Mouse (Mus musculus): Measurements from ENCODE around the gene Kctd19.

DNA sequence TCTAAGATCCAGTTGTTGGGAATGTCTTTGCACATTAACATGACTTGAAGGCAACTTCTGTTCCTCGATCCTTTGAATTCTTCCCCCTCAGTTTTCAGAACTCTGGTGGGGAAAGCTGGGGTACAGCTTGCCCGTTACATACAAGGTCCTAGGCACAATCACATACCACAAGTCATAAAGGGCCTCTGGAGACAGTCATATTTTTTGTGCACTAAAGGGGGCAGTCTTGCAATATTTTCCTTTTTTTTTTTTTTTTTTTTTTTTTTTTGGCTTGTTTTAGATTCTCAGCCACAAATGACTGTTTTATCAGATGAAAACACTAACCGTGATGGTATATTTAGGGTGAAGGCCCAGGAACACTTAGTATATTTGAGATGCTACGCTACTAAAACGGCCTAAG is 40.0 kb upstream of the Kctd19 start:
- TF ChIP-seq CHD2 (IDR thresholded peaks at IDR 0.05; ENCODE audit: low read depth, low read length) (no peak), MAFK (IDR thresholded peaks at IDR 0.05; ENCODE audit: insufficient read depth, low read depth, low read length) (no peak)

All from ES-E14 (cell line).